Mouse (Mus musculus) 3T3-L1 (cell line): Measurements from ENCODE around the gene Slc5a3.
A peak's percentile ranks its signal among the peaks of the same experiment; 100 is the strongest.

Source experiments
- DNase-seq: peaks from one replicate; pipeline ENCODE4 v3.0.0-alpha.2; 2015; ENCODE audit warnings: low read depth, low spot score

The Slc5a3 gene

GRCm38 (mm10) chr16:92119013-92119515, 60.9 kb downstream of the Slc5a3 start:
- peak; percentile 53 for DNase-seq

- DNase-seq, result no peak
Measured at GRCm38 (mm10) chr16:92120899-92121531, 62.9 kb downstream of the Slc5a3 start.

GRCm38 (mm10) chr16:92127226-92127625, 69.1 kb downstream of the Slc5a3 start:
- DNase-seq, result no peak

GRCm38 (mm10) chr16:92127666-92128065, 69.5 kb downstream of the Slc5a3 start:
- DNase-seq, result no peak

GRCm38 (mm10) chr16:92129843-92130242, 71.7 kb downstream of the Slc5a3 start:
- DNase-seq, result no peak

GRCm38 (mm10) chr16:92132511-92132910, 74.4 kb downstream of the Slc5a3 start:
- no peak for DNase-seq

GRCm38 (mm10) chr16:92134148-92134764, 76.1 kb downstream of the Slc5a3 start:
- DNase-seq, result no peak

- no peak for DNase-seq
Measured at GRCm38 (mm10) chr16:92136275-92136674, 78.2 kb downstream of the Slc5a3 start.
